Mouse (Mus musculus) spleen, adult 2 months (tissue): ENCODE data around the gene Nanog.

Source experiments
- CTCF ChIP-seq: fragments of 200-500 bp; IDR thresholded peaks from 2 replicates; pipeline ENCODE4 v1.5.1; 2011; ENCODE audit warnings: mild to moderate bottlenecking, inconsistent platforms; ENCODE audit not compliant: insufficient read depth, insufficient read length, insufficient replicate concordance; ENCODE audit errors: extremely low read depth
- POLR2A ChIP-seq: fragments of 200-500 bp; IDR thresholded peaks from 2 replicates; pipeline ENCODE4 v1.6.1; 2011; ENCODE audit warnings: low read depth, low read length, inconsistent platforms

DNA sequence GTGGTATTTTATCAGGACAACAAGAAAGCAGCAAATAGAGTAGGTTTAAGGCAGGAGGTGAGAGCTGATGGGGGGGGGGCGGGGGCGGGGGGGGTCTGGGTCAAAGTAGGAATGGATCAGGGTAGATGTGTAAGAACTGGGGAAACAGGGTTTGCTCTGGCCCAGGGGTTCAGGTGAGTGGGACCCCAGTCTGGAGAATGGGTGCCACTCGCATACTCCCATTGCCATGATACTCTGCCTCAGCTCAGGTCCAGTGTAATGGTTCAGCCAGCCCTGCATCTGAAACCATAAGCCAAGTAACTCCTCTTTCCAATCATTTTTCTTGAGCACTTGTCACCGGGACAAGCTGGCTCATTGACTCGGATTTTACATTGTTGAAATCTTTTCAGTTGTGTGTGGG, 38.5 kb upstream of the Nanog start:
- TF ChIP-seq POLR2A (no peak), CTCF (no peak)
